Mouse (Mus musculus) cerebellum, postnatal 4 days (tissue): ENCODE results near the gene Olfr878.

Experiments used
- DNase-seq, 2 experiments: peaks; one replicate each; pipeline ENCODE4 v3.0.0; 2022; ENCODE audit warnings: low spot score in 2 of 2, mixed read lengths in 1 of 2

Gene Olfr878

GRCm38 (mm10) chr9:37917540-37917939, at the start of gene Olfr878:
Gene Olfr878 (plus strand): TSS chr9:37917840.
- DNase-seq = no peak

DNA sequence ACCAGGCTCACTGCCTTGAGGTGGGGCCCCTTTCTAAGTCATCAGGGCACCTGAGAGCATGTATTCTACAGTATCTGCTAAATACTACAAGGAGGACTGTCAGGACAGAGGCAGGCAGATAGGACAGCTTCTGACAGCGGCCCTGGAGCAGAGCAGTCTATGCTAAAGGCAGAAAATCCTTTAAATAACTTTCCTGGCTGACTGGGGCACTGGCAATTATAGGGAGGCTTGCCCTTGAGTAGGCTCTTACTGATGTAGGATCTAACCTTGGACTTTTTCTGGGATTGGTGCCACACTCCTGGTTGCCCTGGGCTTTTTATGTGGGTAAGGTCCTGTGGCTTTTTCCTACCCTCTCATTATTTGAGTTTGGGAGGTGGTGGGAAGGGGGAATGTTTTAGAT, 47.4 kb upstream of the Olfr878 start:
- DNase-seq = no peak

- no peak for DNase-seq
These were observed 46.5 kb upstream of the Olfr878 start for GRCm38 (mm10) chr9:37871097-37871496.

GRCm38 (mm10) chr9:37871536-37871935, 46.1 kb upstream of the Olfr878 start:
- DNase-seq = no peak

DNA sequence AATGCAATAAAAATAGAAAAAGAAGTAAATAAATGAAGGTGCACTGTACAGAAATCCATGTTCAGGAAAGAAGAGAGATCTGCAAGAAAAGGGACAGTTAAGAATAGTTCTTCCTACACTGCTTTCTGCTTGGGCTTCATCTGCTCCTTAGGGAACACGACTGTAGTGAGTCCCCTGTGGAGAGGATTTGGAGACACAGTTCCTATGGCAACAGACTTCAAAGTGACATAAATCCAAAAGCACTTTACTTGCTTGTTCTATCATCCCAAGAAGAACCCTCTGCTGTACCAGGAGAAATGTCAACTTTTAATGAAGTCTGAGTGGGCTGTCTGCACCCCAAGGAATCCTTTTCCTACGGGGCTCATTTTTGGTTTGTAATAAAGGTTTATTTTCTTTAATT, 26.7 kb upstream of the Olfr878 start:
- DNase-seq = no peak

DNA sequence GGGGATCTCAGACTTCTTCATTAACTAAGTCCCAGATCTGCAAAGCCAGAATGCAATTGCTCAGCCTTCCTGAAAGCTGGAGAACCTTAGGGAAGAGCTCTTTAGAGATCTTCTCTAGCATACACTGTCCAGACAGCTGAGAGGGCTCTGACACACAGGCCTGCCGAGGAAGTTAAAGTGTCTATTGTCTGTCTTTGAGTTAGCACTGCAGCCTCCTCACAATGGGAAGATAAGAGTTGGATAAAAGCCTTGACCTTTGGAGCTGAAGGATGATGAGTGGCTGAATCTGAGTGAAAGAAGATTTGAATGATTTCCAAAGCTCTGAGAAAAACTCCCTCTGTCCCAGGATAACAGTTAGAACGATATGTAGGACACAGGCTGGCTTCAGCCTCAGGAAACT, 21.0 kb upstream of the Olfr878 start, which contains the start of gene Olfr145:
Gene Olfr145 (plus strand): TSS at position 64 of the 400 bp plus-strand sequence.
- DNase-seq = no peak

- no peak for DNase-seq
These were observed 12.1 kb upstream of the Olfr878 start for GRCm38 (mm10) chr9:37905555-37905954.

- DNase-seq = no peak
These were observed 378 bp downstream of the Olfr878 start for GRCm38 (mm10) chr9:37918018-37918417.

- no peak for DNase-seq
These were observed 6.6 kb downstream of the Olfr878 start for GRCm38 (mm10) chr9:37924194-37924593.

DNA sequence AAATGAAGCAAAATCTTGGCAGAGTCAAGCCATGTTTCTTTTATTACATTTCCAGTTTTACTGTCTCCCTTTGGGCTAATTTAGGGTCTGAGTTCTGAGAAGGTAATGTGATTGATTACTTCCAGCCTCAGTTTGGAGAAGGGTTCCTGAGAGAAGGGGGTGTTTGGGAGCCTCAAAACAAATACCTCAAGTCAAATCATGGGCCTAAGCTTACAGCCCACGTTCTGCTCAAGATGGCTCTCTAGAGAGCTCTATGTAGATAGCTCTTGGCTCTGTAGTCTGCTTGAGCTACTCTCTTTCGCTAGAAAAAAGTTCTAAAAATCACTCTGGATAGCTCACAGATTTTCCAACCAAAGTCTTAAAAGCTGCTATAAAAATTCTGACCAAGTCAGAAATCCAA, 7.8 kb downstream of the Olfr878 start:
- DNase-seq = no peak

- no peak for DNase-seq
These were observed 8.7 kb downstream of the Olfr878 start for GRCm38 (mm10) chr9:37926019-37927013.

DNA sequence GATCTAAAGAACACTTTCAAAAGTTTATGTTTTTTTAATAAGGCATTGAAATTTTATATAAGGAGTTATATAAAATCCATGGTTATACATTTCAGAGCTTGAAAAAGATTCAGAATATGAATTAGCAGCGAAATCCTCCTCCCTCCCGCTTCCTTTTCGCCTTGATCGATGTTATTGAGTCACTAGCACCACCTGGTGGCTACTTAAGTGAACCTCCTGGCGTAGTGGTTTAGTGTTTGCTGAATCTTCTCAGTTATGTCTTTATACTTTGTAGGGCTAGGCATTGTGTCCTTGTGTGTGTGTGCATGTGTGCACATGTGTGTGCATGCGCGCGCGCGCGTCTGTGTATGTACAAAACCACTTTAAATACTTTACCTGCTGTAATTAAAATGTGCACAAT, 14.9 kb downstream of the Olfr878 start:
- DNase-seq = peak; percentile 33 to 59

- no peak for DNase-seq
These were observed 16.5 kb downstream of the Olfr878 start for GRCm38 (mm10) chr9:37934146-37934545.

GRCm38 (mm10) chr9:37941167-37941566, 23.5 kb downstream of the Olfr878 start:
- DNase-seq = no peak
